Mouse (Mus musculus): ENCODE measurements around the gene Aacs. TPM values are rescaled to one million over a fixed set of nuclear protein-coding genes. Genes with fewer than 3 reads are reported as not detected.

Gene Aacs
- polyA plus RNA-seq, 1 experiment from 2014 or later = 16.7 TPM

GRCm38 (mm10) chr5:125549750-125550489 lies 74.3 kb downstream of the Aacs start:
- H3K27me3 ChIP-seq (ENCODE audit: control insufficient read depth, insufficient read depth, low read length) = peaks cover 16% of the 10 kb centered on the region
- no peaks in the 10 kb centered on the region for H3K4me1 ChIP-seq (ENCODE audit: control insufficient read depth, insufficient read depth, low read length)
- WGBS = 30% methylated on average over 11 of the region's 11 CpGs
- no peaks in the 10 kb centered on the region for H3K36me3 ChIP-seq (ENCODE audit: control insufficient read depth, insufficient read depth)
- no peak overlapping the region for H3K4me2 ChIP-seq (ENCODE audit: low read depth, low read length)
- peaks cover 4% of the 10 kb centered on the region; the same call in 1 of the 2 replicates for H3K9me3 ChIP-seq (replicated peaks; ENCODE audit: control insufficient read depth, low read length)
- no peak for ATAC-seq (replicated peaks; ENCODE audit: extremely low read depth, insufficient read depth, low FRiP score)
- H3K27ac ChIP-seq (ENCODE audit: low read length) = no peak overlapping the region
- no peak overlapping the region for H3K4me3 ChIP-seq (ENCODE audit: low read length)
- no peak overlapping the region for H3K9ac ChIP-seq (ENCODE audit: low read length)

- 0 out of 2 replicates have a peak, but pooled peaks cover 2% of the 10 kb centered on the region for H3K27me3 ChIP-seq (ENCODE audit: control insufficient read depth, insufficient read depth, low read length)
- no peaks in the 10 kb centered on the region for H3K4me1 ChIP-seq (ENCODE audit: control insufficient read depth, insufficient read depth, low read length)
- H3K27ac ChIP-seq (ENCODE audit: low read length) = no peak overlapping the region
- no peak overlapping the region for H3K4me2 ChIP-seq (ENCODE audit: low read depth, low read length)
- no peak overlapping the region for H3K4me3 ChIP-seq (ENCODE audit: low read length)
- H3K36me3 ChIP-seq (ENCODE audit: control insufficient read depth, insufficient read depth) = no peaks in the 10 kb centered on the region
- H3K9me3 ChIP-seq (replicated peaks; ENCODE audit: control insufficient read depth, low read length) = no peaks in the 10 kb centered on the region
- H3K9ac ChIP-seq (ENCODE audit: low read length) = no peak overlapping the region
- 73% methylated on average over 5 of the region's 5 CpGs for WGBS
- ATAC-seq (replicated peaks; ENCODE audit: extremely low read depth, insufficient read depth, low FRiP score) = no peak
These were observed 80.1 kb downstream of the Aacs start for GRCm38 (mm10) chr5:125555732-125556131.

- WGBS = 54% methylated on average over 6 of the region's 6 CpGs
- no peaks in the 10 kb centered on the region for H3K36me3 ChIP-seq (ENCODE audit: control insufficient read depth, insufficient read depth)
- H3K27ac ChIP-seq (ENCODE audit: low read length) = no peak overlapping the region
These were observed 87.9 kb downstream of the Aacs start for GRCm38 (mm10) chr5:125563492-125563891.

GRCm38 (mm10) chr5:125565725-125566124 lies 90.1 kb downstream of the Aacs start:
- Histone ChIP-seq H3K36me3 (ENCODE audit: control insufficient read depth, insufficient read depth) (no peaks in the 10 kb centered on the region), H3K9ac (ENCODE audit: low read length) (no peak overlapping the region), H3K27me3 (ENCODE audit: control insufficient read depth, insufficient read depth, low read length) (no peaks in the 10 kb centered on the region), H3K27ac (ENCODE audit: low read length) (no peak overlapping the region), H3K4me2 (ENCODE audit: low read depth, low read length) (no peak overlapping the region), H3K4me3 (ENCODE audit: low read length) (no peak overlapping the region), H3K4me1 (ENCODE audit: control insufficient read depth, insufficient read depth, low read length) (no peaks in the 10 kb centered on the region), H3K9me3 (replicated peaks; ENCODE audit: control insufficient read depth, low read length) (no peaks in the 10 kb centered on the region; the same call in 1 of the 2 replicates)
- no peak for ATAC-seq (replicated peaks; ENCODE audit: extremely low read depth, insufficient read depth, low FRiP score)
- WGBS = 75% methylated on average over 11 of the region's 11 CpGs

More at GRCm38 (mm10) chr5:125563492-125563891, 87.9 kb downstream of the Aacs start:
- Histone ChIP-seq H3K4me2 (ENCODE audit: low read depth, low read length) (no peak overlapping the region), H3K4me1 (ENCODE audit: control insufficient read depth, insufficient read depth, low read length) (no peaks in the 10 kb centered on the region), H3K9ac (ENCODE audit: low read length) (no peak overlapping the region), H3K4me3 (ENCODE audit: low read length) (no peak overlapping the region), H3K27me3 (ENCODE audit: control insufficient read depth, insufficient read depth, low read length) (no peaks in the 10 kb centered on the region), H3K9me3 (replicated peaks; ENCODE audit: control insufficient read depth, low read length) (no peaks in the 10 kb centered on the region; the same call in 1 of the 2 replicates)
- ATAC-seq (replicated peaks; ENCODE audit: extremely low read depth, insufficient read depth, low FRiP score) = no peak

Small RNAs within 50 kb of the gene (microRNA-seq; reads per million reads assigned to microRNA genes)
- not detected for gene Gm27551

Other genes starting within 250 kb of the Aacs start
- 72.9 and 75.5 TPM in 2 replicates for gene Scarb1, start 134.7 kb upstream of the Aacs start, polyA plus RNA-seq (2015; fragmentation: Nextera tagmentation; extraction: Ambion mirVana)
- 0.27 and 0.30 TPM in 2 replicates for gene Gm10382, start 86.5 kb upstream of the Aacs start, polyA plus RNA-seq (2015; fragmentation: Nextera tagmentation; extraction: Ambion mirVana)
- 928 and 945 TPM in 2 replicates for gene Ubc, start 85.6 kb upstream of the Aacs start, polyA plus RNA-seq (2015; fragmentation: Nextera tagmentation; extraction: Ambion mirVana)
- 8.5 and 10.5 TPM in 2 replicates for gene Dhx37, start 41.7 kb upstream of the Aacs start, polyA plus RNA-seq (2015; fragmentation: Nextera tagmentation; extraction: Ambion mirVana)
- gene Bri3bp, start 34.2 kb upstream of the Aacs start, polyA plus RNA-seq (2015; fragmentation: Nextera tagmentation; extraction: Ambion mirVana) = 44.1 and 45.2 TPM in 2 replicates
- gene Tmem132b, start 56.0 kb downstream of the Aacs start, polyA plus RNA-seq (2015; fragmentation: Nextera tagmentation; extraction: Ambion mirVana) = 0.01 TPM in 1 of 2 replicates, not detected in the other

Measured in heart, embryonic 16.5 days (tissue).